Mouse (Mus musculus) layer of hippocampus, postnatal 10 days (tissue): ENCODE measurements around the gene D17Wsu92e. TPM values are rescaled to one million over a fixed set of nuclear protein-coding genes. Genes with fewer than 3 reads are reported as not detected.

Experiments
- DNase-seq, 2 experiments: peaks; one replicate each; pipeline ENCODE4 v3.0.0; 2021; ENCODE audit warnings: low spot score in 2 of 2
- total RNA-seq, 2 experiments: library from RNA; stranded (reverse); gene quantifications; 2 replicates each; pipeline ENCODE4 v1.2.3; 2021

D17Wsu92e gene
- total RNA-seq, 2 experiments from 2014 or later, result 99.8 to 105 TPM

DNA sequence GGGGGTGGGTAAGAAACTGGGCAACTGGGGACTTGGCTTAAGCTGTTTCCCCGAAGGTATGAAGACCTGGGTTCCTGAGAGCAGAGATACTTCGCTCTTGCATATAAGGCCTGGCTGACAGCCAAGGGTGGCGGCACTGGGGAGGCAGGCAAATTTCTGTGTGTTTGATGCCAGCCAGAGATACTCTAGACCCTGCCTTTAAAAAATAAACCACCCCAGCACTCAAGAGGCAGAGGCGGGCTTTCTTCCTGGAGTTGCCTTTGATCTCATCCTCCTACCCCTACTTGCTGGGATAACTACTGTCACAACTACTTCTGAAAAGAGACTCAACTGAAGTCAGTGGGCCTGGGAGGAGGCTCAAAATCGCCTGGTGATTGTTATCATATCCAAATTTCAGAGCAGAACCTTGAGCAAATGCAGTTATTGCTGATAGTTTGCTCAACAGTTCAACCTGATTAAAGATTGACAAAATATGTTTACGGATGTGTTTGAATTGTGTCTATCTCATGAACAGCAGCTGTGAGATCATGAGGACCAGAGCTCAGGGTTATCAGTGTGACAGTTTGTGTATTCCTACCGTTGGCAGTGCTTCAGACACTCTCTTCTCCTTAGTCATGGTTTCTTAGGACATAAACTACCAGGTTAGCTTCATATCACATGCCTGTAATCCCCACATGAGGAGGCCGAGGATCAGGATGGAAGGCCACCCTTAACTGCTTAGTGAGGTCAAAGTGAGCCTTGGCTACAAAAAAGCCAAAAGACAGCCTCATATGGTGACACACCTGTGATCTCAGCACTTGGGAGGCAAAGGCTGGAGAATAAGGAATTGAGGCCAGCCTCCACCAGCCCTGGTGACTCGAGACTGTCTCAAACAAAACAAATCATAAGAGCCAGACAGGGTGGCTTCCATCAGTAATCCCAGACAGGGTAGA is 1.2 kb upstream of the D17Wsu92e start:
- peak; percentile 28 to 35 for DNase-seq

DNA sequence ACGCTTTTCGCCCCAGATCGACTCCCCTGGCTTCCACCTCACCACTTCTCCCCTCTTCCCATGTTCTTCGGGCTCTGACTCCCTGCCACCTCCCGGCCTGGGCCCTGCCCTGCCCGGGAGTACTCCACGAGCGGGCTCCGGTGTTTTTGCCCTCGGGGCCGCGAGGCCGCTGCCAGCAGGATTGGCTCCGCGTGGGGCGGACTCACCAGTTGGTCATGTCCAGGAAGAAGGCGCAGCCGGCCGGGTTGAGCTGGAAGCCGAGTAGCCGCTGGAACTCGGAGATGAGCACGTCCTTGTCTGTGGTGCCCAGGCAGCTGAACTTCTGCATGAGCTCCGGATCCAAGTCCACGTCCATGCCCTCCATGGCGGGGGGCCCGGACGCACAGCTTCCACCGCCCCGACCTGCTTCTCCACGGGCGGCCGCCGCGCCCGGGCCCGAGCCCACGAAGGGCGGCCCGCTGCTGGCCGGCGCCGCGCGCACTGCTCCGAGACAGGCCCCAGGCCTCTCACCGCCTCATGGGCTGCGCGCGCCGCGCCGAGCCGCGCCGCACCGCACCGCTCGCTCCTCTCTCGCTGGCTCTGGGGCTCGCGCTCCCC is 379 bp downstream of the D17Wsu92e start:
- DNase-seq, result peak; percentile 63

DNA sequence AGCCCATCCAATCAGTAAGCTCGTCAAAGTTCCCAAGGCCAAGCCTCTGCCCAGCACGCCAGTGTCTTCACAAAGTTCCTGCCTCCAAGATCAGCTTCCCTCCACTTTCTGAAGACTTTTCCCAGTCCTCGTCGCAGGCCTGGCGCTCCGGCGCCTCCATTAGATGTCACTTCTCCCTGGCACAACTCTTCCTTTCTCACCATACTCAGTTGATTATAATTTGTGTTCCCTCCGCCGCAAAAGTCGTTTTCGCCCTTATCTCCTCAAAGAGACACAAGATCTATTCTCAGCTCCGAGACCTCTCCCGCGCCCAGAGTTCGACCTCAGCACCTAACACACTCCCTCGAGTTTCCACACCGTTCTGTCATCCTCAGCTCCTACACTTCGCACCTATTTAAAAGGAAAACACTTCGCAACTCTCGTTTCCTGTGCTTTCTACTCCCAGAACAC is 902 bp downstream of the D17Wsu92e start:
- DNase-seq, result peak; percentile 27 to 29

DNA sequence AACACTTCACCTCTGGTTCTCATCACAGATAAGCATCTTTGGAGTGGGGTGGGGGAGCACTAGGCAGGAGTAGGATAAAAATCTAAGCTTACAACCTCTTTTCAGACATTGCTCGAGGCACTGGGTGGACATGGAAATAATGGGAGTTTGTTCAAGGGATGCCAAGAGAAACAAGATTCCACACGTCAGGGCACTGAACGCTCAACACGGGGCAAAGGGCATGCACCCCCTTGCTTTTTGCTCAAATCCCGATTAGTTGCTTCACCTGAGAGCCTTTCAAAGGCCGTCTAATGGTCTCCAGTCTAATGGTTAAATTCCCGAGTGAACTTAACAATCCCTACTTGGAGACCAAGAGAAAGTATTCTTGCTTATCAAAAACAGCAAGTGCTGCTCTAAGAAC is 1.4 kb downstream of the D17Wsu92e start:
- DNase-seq, result no peak

DNA sequence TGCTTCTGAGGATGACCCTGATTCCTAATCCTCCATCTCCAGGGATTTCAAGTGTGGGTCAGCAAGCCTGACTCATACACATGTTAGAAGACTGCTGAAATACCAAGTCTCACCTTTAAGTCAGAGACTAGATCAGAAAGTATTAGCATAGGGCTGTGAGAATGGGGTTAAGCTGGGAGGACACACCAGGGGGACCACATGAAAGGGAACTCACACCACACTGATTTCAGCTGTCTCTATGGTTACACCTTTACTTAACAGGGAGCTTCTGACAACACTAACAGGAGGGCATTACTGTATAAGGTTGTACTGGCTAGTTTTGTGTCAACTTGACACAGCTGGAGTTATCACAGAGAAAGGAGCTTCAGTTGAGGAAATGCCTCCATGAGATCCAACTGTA is 5.8 kb downstream of the D17Wsu92e start:
- no peak for DNase-seq

DNA sequence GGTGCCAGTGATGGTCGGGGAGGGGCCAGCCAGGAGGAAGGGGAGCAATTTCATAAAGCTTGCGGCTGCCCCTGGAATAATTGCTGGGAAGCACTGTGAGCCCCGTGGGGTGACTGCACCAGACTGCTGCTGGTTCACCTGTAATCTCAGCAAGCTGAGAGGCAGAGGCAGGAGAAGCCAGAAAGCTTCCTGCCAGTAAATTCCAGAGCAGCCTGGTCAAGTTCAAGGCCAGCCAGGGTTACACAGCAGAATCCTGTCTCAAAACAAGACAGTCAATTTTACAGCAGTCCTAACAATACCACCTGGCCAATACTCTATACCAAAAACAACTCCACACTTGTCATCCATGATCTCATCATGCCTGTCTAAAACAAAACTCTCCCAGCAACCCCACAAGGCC is 8.5 kb downstream of the D17Wsu92e start:
- no peak for DNase-seq

DNA sequence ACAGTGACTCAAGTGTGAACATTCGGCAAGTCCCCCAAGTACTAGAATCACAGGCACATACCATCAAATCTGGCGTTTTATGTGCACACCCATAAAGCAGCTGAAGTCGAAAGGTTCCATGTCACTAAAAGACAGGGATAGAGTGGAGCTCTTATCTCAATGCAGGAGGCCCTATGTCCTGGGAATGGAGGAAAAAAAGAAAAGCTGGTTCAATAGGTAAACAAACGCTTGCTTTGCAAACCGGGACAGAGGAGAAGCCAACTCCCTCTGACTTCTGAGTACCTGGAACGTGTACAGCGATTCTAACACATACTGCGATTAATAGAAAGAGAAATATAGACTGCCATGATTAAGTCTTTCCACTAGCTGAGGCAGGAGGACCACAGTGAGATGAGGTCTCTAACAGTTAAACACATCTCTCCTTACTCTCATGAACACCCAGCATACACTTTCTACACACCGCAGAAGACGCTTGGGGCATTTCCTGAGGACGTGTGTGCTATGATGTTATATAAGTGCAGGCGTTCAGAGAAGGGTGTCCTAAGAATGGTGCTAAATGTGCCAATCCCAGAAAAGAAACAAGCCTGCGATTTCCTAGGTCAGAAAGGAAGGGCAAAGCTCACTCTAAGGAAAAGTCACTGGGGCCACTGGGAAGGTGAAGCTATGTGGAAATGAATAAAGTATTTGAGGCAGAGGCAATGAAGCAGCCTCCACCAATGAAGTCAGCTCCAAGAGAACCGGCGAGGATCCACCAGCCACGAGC is 9.7 kb downstream of the D17Wsu92e start:
- DNase-seq, result no peak

DNA sequence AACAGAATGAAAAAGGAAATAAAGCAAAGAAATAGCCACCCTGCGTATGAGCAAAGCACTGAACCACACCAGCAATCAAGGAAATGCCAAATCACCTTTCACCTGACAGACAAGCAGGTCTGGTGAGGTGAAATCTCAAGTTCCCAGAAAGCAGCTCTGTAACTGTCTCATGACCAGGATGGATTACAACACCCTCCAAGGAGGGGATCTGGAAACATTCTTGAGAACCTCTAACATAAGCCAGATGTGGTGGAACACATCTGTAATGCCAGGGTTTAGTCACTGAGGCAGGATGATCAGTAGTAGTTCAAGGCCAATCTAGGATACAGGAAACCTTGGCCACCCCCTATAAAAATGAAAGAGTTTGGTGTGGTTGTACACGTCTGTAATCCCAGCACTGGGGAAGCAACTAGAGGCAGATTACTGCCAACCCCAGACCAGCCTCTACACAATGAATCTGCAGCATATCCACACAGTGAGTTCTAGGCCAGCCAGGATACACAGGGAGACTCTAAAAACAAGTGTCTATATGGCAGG is 12.8 kb downstream of the D17Wsu92e start:
- DNase-seq, result no peak

DNA sequence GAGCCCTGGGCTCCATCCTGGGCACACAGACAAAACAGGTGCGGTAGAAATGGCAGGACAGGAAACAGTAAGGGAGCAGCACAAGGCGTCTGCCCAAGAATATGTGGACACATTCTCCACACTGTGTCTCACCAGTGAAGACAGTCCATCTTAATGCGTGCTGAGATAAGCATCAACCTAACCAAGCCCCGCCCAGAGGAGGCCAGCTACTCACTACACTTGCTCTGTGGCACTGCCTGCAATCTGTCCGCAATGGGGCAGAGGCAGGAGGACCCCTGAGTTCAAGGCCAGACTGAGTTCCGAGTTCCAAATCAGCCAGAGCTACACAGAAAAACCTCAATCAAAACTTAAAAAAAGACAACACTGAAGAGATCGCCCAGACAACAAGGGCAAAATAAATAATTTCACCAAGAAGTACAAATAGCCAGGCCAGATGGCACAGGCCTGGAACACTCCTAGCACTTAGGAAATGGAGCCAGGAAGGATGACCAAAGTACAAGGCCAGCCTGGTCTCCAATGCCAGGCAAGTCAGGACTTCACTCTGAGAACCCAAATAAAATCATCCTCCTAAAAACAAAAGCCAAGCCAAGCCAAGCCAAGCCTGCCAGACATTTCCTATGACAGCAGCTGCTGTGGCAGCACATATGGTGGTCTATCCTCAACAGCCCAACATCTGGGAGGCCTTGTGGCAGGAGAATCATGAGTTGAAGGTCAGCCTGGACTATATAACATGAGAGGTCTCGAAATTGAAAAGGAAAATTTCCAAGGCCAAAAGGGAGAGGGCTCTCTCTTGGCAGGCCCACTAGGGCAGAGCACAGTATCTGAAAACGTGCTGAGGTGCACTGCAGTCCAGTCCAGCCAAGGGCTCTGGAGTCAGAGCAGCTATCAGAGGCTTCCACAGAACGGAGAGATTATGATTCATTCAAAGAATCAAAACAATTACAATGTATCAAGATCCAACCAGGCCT is 15.4 kb downstream of the D17Wsu92e start:
- no peak for DNase-seq

DNA sequence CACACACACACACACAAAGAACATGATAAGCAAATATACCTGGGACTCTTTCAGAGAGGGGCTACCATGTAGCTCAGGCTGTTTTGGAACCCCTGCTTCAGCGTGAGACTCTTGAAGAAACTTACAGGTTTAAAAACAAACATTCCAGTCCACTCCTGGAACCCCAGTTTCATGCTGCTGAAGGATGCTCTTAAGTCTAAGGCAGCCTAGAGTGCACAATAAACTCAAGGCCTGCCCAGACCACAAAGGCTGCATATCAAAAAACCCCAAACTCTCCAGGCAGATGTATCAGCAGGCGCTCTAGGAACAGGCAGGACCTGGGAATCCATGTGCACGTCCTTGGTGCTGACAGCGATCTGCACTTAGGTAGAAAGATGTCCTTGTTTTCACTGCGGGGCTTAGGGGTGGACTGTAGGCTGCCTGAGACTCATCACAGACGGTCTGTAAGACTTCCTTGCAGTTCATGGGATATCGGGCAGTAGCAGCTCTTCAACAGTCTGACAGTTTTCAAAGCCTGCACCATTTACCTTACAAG is 16.2 kb downstream of the D17Wsu92e start:
- no peak for DNase-seq

DNA sequence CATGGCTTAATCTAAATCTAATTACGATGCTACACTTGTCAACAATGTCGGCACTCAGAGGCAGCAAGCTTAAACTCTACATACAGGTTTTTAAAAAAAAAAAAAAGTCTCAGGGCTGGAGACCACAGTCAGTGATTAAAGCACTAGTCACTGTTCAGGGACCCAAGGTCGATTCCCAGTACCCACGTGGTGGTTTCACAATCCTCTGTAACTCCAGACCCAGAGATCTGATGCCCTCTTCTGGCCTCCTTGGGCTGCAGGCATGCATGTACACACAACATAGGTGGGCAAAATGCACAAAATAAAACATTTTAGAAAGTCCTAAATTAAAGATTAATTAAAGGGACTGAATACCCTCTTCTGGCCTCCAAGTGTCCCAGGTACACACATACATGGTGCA is 16.7 kb downstream of the D17Wsu92e start:
- no peak for DNase-seq

DNA sequence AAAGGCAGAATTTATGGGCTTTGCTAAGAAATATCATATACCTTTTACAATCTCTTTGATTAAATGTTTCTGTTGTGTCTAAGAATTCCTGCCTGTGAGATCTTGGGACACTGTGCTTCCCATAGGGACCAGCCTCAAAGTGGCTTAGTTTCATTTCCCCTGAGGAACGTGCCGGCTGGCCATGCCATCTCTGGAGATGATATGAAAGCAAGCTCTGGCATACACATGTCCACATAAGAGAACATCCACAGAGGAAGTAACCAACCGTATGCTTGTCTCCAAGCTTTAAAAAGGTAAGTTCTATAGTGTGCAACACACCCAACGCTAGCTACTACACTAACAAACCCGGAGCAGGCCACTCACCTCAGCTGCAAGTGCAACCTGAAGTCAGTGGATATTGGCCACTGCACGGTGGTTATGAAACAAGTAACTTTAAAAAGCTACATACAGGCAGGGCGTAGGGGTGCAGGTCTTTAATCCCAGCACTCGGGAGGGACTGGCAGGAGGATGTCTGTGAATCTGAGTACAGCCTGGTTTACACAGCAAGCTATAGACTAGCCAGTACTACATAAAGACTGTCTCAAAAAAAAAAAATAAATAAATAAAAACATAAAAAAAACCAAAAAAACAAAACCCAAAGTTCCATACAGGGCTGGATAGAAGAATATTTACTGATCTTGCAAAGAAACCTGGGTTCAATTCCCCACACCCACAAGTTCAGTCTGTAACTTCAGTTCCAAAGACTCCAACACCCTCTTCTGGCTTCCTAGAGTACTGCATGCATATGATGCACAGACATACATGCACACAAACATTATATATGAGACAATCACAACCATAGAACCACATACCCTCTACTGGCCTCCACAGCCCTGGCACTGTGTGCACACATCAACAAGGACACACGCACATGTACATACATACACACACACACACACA is 19.5 kb downstream of the D17Wsu92e start:
- DNase-seq, result no peak

DNA sequence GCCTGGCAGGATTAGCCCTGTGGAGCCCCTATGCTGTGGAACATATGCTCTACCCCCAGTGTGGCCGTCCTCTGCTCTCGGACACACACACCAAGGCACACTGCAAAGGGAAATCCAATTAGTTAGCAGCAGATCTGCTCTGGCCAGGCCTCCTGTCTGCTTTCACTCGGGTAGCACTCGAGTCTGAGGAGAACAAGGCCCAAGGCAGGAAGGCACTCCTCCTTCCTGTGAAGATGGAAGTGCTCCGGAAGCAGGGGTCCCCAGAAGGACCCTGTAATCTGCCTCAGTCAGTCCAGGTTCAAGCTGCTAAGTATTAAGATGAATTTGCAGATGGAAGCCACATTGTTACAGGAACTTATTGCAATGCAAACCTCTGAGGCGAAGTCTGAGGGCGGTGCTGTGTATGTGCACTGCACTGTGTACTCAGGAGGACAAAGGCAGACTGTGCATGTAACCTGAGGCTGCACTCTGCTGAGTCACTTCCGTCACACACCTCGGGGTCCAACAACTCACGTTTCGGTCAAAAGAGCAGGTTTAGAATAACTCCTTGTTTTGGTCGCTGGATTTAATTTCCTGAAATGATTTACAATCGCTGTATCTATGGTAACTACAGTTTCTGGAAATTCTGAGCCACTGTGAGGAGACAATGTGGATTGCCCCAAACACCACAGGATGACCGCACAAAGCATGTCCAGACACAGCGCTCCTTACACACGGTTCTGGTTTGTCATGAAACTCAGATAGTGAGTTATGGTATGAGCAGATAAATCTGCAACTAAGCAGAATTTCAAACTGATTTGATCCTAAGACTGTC is 20.5 kb downstream of the D17Wsu92e start:
- DNase-seq, result no peak

DNA sequence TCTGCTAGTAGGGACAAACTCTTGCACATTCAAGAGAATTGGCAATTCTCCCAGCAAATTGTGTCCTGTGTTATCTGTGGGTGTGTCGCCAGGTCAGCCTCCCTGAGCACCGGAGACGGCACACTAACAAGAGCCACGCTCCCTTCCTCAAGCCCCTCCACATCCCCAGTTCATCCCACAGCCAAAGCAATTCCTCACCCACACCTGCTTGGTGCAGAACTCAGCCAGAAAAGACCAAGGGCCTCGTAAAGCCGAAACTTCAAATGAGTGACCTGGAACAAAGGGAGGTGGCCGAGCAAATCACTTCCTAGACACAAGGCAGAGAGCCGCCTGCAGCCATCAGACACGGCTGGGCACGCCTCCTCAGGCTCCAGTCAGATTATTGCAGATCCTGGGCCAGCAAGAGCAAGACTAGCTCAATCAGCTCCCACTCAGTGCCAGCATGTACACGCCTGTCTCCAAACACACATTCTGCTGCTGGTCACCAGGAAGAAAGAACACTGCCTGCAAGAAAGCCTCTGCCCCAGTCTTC is 23.0 kb downstream of the D17Wsu92e start:
- DNase-seq, result peak; percentile 19 to 25

DNA sequence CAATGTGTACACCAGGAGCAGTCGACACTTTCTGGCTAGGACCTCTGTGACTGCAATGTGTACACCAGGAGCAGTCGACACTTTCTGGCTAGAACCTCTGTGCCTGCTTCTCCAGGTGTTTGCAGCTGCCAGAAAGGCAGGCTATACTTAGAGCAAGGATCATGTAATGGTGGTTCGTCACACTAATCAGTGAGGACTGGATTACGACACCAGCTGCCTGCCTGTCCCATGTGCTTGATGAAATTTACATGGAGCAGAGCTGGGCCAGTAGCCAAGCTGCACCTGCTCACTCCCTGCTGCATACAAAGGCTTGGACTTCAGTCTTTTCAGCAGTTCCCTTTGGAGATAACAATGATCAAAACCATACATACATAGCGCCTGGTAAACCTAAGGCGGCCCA is 23.7 kb downstream of the D17Wsu92e start:
- DNase-seq, result peak; percentile 46 to 61

DNA sequence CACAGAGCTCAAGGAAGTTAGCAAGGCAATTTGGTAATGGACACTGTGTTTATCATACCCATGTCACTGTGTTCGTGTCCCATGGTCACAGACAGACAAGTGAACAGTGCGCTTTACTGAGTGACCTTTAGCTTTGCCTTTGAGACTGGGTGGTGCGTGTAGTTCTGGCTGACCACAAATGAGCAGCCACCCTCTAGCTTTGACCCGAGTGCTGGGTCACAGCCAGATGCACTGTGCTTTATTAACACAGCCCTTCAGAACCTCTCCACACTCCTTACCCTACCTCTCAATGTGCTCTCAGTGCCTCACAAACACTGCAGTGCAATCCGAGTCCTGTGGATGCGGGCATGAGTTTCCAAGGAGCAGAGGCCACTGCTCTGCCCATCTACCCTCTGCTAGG is 27.3 kb downstream of the D17Wsu92e start:
- no peak for DNase-seq

DNA sequence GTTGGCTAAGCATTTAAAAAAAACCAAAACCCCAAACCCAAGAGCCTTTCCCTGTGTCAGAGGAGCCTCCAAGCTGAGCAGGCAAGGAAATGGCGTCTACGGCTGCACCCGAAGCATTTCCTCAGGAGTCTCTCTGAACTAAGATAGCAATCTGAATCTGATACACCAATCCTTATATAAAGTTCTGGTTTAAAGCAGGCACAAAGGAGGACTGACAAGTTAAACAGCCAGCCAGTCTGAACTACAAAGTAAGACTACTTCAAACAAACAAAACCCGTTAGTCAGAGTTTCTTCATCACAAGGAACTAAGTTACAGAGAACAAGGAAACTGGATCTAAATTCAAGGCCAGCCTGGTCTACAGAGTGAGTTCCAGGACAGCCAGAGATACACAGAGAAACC is 27.9 kb downstream of the D17Wsu92e start:
- DNase-seq, result no peak

DNA sequence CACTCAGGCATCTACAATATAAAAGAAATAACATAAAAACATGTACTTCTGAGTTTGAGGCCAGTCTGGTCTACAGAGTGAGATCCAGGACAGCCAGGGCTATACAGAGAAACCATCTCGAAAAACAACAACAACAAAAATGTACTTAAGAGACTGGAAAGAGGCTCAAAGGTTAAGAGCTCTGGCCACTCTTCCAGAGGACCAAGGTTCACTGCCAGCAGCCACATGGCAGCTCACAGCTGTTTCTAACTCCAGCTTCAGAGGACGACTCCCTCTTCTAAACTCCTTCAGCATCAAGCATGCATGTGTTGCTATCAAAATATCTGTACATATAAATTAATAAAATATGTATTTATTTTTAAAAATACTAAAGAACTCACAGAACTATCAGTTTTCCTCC is 28.9 kb downstream of the D17Wsu92e start:
- no peak for DNase-seq
